Mouse (Mus musculus) CD4-positive helper T cell, adult 2 months (primary cell): ENCODE results near the gene Mrpl38.
"Not testable (repeated sequence)": the region's sequence is repeated elsewhere in the genome, so short reads cannot be mapped to it uniquely, and the experiment has no call there.

Experiments
- DNase-seq: peaks from one replicate; pipeline ENCODE4 v3.0.0-alpha.2; 2012; ENCODE audit warnings: low read depth, missing footprints, low spot score

Gene Mrpl38

GRCm38 (mm10) chr11:116093771-116094565 is 44.7 kb downstream of the Mrpl38 start:
- DNase-seq = no peak

DNA sequence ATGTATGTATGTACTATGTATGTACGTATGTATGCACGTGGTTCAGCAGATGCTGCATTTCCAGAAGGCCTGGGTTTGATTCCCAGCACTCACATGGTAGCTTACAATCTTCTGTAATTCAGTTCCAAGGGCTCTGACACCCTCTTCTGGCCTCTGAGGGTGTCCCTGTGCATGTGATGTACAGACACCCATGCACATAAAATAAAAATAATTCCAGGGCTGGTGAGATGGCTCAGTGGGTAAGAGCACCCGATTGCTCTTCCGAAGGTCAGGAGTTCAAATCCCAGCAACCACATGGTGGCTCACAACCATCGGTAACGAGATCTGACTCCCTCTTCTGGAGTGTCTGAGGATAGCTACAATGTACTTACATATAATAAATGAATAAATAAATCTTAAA is 45.7 kb downstream of the Mrpl38 start:
- not testable (repeated sequence) for DNase-seq

DNA sequence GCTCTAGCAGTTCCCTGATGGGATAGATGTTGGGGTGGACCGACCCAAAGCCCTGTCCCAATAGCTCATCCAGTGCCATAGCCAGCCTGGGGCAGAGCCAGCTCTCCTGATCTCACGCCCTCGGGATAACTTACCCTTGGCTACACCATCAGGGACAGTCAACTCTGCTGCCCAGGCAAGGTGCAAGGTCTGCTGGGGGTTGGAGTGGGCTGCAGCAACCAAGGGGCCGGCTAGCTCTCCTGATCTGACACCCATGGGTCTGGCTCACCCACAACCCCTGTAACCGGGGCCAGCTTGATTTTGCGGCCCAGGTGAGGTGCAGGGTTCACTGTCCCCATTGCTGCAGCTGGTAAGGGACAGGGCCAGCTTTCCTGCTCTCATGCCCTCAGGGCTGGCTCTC is 47.1 kb downstream of the Mrpl38 start:
- no peak for DNase-seq

DNA sequence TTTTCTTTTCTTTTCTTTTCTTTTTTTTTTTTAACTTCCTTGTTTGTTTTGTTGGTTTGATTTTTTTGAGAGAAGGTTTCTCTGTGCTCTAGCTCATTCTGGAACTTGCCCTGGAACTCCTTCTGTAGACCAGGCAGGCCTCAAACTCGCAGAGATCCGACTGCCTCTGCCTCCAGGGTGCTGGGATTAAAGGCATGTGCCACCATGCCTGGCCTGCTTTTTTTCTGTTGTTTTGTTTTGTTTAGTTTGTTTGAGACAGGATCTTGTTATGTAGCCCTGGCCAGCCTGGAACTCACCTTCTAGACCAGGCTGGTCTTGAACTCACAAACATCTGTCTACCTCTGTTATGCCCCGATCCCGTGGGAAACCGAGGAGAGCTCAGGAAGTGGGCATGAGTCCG is 49.1 kb downstream of the Mrpl38 start:
- no peak for DNase-seq

GRCm38 (mm10) chr11:116088741-116089394 is 49.8 kb downstream of the Mrpl38 start:
- DNase-seq = no peak

DNA sequence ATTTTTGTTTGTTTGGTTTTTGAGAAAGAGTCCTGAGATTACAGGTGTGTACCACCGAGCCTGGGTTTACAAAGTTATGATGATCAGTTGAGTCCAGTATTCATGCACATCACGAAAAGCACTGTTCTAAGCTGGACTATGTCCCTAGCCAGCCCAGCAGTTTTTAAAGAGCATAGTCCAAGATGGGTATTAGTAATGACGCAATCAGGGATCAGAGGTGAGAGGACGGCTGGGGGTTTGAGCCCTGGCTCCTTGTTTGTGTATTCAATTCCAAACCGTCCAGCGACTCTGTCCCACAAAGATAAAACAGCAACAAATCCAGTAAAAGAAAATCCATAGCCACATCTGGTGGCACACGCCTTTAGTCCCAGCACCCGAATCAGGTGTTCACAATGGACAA is 50.5 kb downstream of the Mrpl38 start:
- no peak for DNase-seq

DNA sequence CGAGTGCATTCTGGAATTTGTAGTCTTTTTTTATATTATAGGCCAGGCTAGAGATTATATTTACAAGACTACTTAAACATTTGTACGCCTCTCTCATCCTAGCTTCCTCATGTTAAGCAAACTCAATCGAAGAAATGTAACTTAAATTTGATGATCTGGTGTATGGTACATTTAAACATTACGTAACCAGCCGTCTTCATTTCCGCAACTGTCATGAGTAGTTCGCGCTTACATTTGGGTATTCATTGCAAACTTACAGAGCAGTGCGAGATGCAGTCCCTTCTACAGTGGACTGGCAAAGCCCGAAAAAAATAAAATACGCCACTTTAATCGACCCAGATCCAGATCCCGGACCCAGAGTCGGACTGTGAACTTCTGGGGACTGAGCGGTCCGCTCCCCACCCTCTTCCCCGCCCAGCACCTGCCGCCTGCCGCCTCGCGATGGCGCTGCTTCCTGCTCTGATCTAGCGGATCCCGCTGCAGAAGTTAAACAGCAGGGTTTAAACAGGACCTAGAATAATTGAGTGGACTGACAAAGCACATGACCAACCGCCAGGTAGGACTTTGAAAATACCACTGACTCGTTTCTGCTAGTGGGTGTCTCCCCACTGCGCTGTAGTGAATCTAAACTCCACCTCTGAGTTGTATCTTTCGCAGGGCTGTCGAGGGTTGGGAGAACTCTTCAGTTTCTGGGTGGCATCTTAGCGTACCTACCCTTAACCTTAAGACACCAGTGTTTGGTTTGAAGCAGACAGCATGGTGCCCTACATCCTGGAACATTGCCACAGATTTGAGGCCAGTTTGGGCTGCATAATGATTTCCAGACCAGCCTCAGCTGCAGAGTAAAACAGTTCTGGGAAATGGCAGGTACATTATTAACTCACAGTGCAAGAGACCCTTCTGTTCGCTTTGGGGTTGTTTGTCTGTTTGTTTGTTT is 51.2 kb downstream of the Mrpl38 start:
- peak; percentile 90 for DNase-seq

DNA sequence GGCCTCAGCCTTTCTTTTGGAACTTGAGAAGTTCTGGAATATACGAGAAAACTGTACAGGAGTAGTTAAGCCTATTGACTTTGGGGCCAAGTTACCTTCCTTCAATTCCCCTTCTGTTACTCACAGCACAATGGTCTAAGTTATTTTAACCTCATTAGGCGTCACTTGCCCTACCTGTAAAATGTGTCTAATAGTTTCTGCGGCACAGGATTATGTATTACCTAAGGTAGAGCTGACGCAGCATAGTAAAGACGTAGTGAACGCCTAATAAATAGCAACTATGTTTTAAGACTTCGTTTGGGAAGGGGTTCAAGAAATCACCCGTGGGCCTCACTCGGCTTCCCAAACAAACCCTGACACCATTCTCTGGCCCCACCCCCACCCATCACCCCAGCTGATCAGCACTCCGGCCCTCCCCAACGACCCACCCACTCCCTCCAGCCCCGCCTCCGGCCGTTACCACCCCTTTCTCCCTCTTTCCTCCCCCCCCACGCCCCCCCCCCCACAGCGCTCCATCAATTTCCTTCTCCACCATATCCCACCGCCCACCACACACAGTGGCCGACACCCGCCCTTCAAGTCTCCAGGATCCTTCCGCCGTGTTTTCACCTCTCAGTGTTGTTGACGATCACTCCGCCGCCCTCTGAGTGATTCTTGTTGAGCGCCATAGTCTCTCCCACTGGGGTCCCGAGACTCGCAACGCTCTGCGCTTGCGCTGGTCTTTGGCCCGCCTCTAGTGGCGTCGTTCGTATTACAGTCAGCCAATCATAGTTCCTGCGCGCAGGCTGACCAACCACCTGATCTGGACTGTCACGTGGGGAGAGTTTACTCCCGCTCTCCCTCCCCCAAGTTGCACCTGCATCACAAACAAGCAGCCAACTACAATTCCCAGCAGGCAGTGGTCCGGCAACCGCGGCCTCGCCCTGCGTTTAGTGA is 52.1 kb downstream of the Mrpl38 start, which contains the start of gene Wbp2:
Gene Wbp2, minus strand, starts transcription at position 738 of the 936 bp plus-strand sequence.
- DNase-seq = peak; percentile 99

- DNase-seq = no peak
Observed at GRCm38 (mm10) chr11:116084166-116084565, 54.5 kb downstream of the Mrpl38 start.

DNA sequence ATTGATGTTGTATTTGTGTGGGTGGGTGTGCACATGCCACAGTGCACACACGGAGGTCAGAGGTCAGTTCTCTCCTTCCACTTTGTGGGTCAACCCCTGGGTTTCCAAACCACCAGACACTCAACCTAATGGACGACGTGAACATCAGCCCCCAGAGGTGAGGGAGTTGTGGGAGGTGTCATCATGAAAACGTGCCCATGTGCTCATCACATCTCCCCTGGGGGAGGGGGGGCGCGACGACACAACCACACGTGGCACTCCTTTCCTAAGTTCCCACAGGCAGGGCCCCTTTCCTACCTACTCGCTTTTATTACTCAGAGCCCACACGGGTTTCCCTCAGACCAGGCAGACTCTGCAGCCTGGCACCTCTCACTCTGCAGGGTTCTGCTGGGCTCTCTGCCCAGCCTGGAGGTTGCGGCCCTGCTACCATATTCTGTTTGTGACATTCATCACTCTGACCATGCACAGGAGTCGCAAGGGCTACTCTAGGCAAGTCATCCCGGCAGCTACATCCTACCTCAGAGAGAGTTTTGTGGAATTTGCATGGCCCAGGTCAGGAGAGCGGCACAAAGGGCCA is 55.5 kb downstream of the Mrpl38 start:
- no peak for DNase-seq
